Mouse (Mus musculus) liver, embryonic 16.5 days (tissue): ENCODE measurements around the gene Zfyve28. TPM values are rescaled to one million over a fixed set of nuclear protein-coding genes. Genes with fewer than 3 reads are reported as not detected.

ENCODE experiments used
- ATAC-seq: fragments of 200-750 bp; cut with Nextera tagmentation; 2 replicates; pipeline ENCODE4 v1.8.0; 2017; ENCODE audit warnings: low read depth, mild to moderate bottlenecking, moderate number of reproducible peaks, moderate library complexity
- H3K27ac ChIP-seq: fragments of 300-500 bp; sonication (generic); 2 replicates; pipeline ENCODE4 v1.5.1; 2014; ENCODE audit warnings: mild to moderate bottlenecking, low read length
- H3K27me3 ChIP-seq: fragments of 300-500 bp; sonication (generic); 2 replicates; pipeline ENCODE4 v1.6.1; 2014; ENCODE audit warnings: low read depth, low read length, mixed read lengths; ENCODE audit not compliant: control insufficient read depth, insufficient read depth
- H3K36me3 ChIP-seq: fragments of 300-500 bp; sonication (generic); 2 replicates; pipeline ENCODE4 v1.6.1; 2014; ENCODE audit warnings: mild to moderate bottlenecking; ENCODE audit not compliant: control insufficient read depth, insufficient read depth
- H3K4me1 ChIP-seq: fragments of 300-500 bp; sonication (generic); 2 replicates; pipeline ENCODE4 v1.6.1; 2014; ENCODE audit warnings: low read depth, low read length, mixed read lengths; ENCODE audit not compliant: control insufficient read depth
- H3K4me2 ChIP-seq: fragments of 300-500 bp; sonication (generic); 2 replicates; pipeline ENCODE4 v1.6.1; 2014; ENCODE audit warnings: low read depth, low read length, mixed read lengths
- H3K4me3 ChIP-seq: fragments of 300-500 bp; sonication (generic); 2 replicates; pipeline ENCODE4 v1.5.1; 2014; ENCODE audit warnings: low read depth, mild to moderate bottlenecking, low read length
- H3K9ac ChIP-seq: fragments of 300-500 bp; sonication (generic); 2 replicates; pipeline ENCODE4 v1.6.1; 2014; ENCODE audit warnings: low read depth, low read length
- H3K9me3 ChIP-seq: fragments of 300-500 bp; sonication (generic); replicated peaks from 2 replicates; pipeline ENCODE4 v1.6.1; 2016; ENCODE audit warnings: low read length; ENCODE audit not compliant: control insufficient read depth
- WGBS: fragments of 180-500 bp; shearing (Covaris S2); extraction: QIAGEN DNeasy Blood & Tissue Kit; methylation state at CpG from one replicate; pipeline ENCODE4 v1.1.7; 2014; ENCODE audit not compliant: insufficient replicate concordance; 5-methylcytosine and 5-hydroxymethylcytosine counted together
- polyA plus RNA-seq: library from polyadenylated mRNA; unstranded; fragments of >200 nt; fragmentation: Nextera tagmentation; extraction: Ambion mirVana; gene quantifications from 2 replicates; pipeline ENCODE4 v1.2.1, GENCODE M21; 2015

Gene Zfyve28
- polyA plus RNA-seq, 1 experiment from 2014 or later: 0.11 TPM

GRCm38 (mm10) chr5:34175403-34175694 is 112.9 kb downstream of the Zfyve28 start:
- Histone ChIP-seq H3K27me3 (no peaks in the 10 kb centered on the region), H3K9ac (no peak overlapping the region), H3K4me2 (no peak overlapping the region), H3K27ac (no peak overlapping the region), H3K4me3 (no peak overlapping the region), H3K9me3 (no peaks in the 10 kb centered on the region), H3K4me1 (no peaks in the 10 kb centered on the region), H3K36me3 (no peaks in the 10 kb centered on the region)
- 46% methylated on average over 5 of the region's 5 CpGs for WGBS
- ATAC-seq: no peak

GRCm38 (mm10) chr5:34174550-34175402 is 113.5 kb downstream of the Zfyve28 start:
- Histone ChIP-seq H3K4me3 (no peak overlapping the region), H3K36me3 (no peaks in the 10 kb centered on the region), H3K4me1 (no peaks in the 10 kb centered on the region), H3K27me3 (no peaks in the 10 kb centered on the region), H3K9ac (no peak overlapping the region), H3K27ac (no peak overlapping the region), H3K9me3 (no peaks in the 10 kb centered on the region), H3K4me2 (no peak overlapping the region)
- WGBS: 60% methylated on average over 5 of the region's 5 CpGs
- no peak for ATAC-seq

GRCm38 (mm10) chr5:34174021-34174420 is 114.2 kb downstream of the Zfyve28 start:
- Histone ChIP-seq H3K27ac (no peak overlapping the region), H3K9me3 (no peaks in the 10 kb centered on the region), H3K4me2 (no peak overlapping the region), H3K27me3 (no peaks in the 10 kb centered on the region), H3K36me3 (no peaks in the 10 kb centered on the region), H3K4me3 (no peak overlapping the region), H3K9ac (no peak overlapping the region), H3K4me1 (no peaks in the 10 kb centered on the region)
- ATAC-seq: no peak
- 76% methylated on average over 2 of the region's 2 CpGs for WGBS

GRCm38 (mm10) chr5:34170726-34171125 is 117.5 kb downstream of the Zfyve28 start:
- Histone ChIP-seq H3K4me3 (no peak overlapping the region), H3K9me3 (no peaks in the 10 kb centered on the region), H3K27me3 (no peaks in the 10 kb centered on the region), H3K36me3 (no peaks in the 10 kb centered on the region; the same call in 1 of the 2 replicates), H3K9ac (no peak overlapping the region), H3K4me1 (peaks cover 11% of the 10 kb centered on the region), H3K4me2 (no peak overlapping the region), H3K27ac (peak overlapping the region; percentile 50)
- ATAC-seq: no peak
- WGBS: 54% methylated on average over 4 of the region's 4 CpGs

- Histone ChIP-seq H3K9me3 (no peaks in the 10 kb centered on the region), H3K4me3 (peak overlapping the region; percentile 94), H3K36me3 (no peaks in the 10 kb centered on the region; the same call in 1 of the 2 replicates), H3K27me3 (no peaks in the 10 kb centered on the region), H3K9ac (peak overlapping the region; percentile 52), H3K4me1 (peaks cover 12% of the 10 kb centered on the region), H3K4me2 (peak overlapping the region; percentile 72), H3K27ac (peak overlapping the region; percentile 64)
- WGBS: 42% methylated on average over 3 of the region's 3 CpGs
- ATAC-seq: no peak
Observed at GRCm38 (mm10) chr5:34169954-34170353, 118.3 kb downstream of the Zfyve28 start.

- Histone ChIP-seq H3K36me3 (no peaks in the 10 kb centered on the region; the same call in 1 of the 2 replicates), H3K4me1 (peaks cover 12% of the 10 kb centered on the region), H3K27ac (peak within 1 kb of the TSS; percentile 96), H3K4me3 (peak within 1 kb of the TSS; percentile 94), H3K4me2 (peak within 1 kb of the TSS; percentile 72), H3K27me3 (no peaks in the 10 kb centered on the region), H3K9me3 (no peaks in the 10 kb centered on the region), H3K9ac (peak within 1 kb of the TSS; percentile 97)
- peak; percentile 99 for ATAC-seq
- under 1% methylated on average over 57 of the region's 57 CpGs for WGBS
Observed at GRCm38 (mm10) chr5:34168950-34169891, 119.0 kb downstream of the Zfyve28 start, which contains the start of the genes Poln and Haus3. Poln (minus strand) TSS chr5:34169448. Haus3 (minus strand) TSS chr5:34169527.

- peak overlapping the region; percentile 40 for H3K4me3 ChIP-seq
- H3K9ac ChIP-seq: no peak overlapping the region
- no peaks in the 10 kb centered on the region for H3K9me3 ChIP-seq
- H3K27ac ChIP-seq: no peak overlapping the region
- WGBS: 69% methylated on average over 4 of the region's 4 CpGs
- peaks cover 4% of the 10 kb centered on the region for H3K36me3 ChIP-seq
- H3K4me1 ChIP-seq: peaks cover 12% of the 10 kb centered on the region
- no peaks in the 10 kb centered on the region for H3K27me3 ChIP-seq
- peak overlapping the region; percentile 64 for H3K4me2 ChIP-seq
- ATAC-seq: no peak
Observed at GRCm38 (mm10) chr5:34167857-34168256, 120.4 kb downstream of the Zfyve28 start.

GRCm38 (mm10) chr5:34165793-34166192 is 122.5 kb downstream of the Zfyve28 start:
- H3K4me2 ChIP-seq: peak overlapping the region; percentile 60
- WGBS: 17% methylated on average over 4 of the region's 4 CpGs

More at GRCm38 (mm10) chr5:34165793-34166192, 122.5 kb downstream of the Zfyve28 start:
- Histone ChIP-seq H3K9ac (peak overlapping the region; percentile 28; the same call in 1 of the 2 replicates), H3K4me3 (peak overlapping the region; percentile 44), H3K9me3 (no peaks in the 10 kb centered on the region), H3K27ac (no peak overlapping the region), H3K27me3 (no peaks in the 10 kb centered on the region), H3K4me1 (peaks cover 12% of the 10 kb centered on the region), H3K36me3 (peaks cover 4% of the 10 kb centered on the region)
- no peak for ATAC-seq
